Mouse (Mus musculus): ENCODE data around the gene Jade1. TPM values are rescaled to one million over a fixed set of nuclear protein-coding genes. Genes with fewer than 3 reads are reported as not detected.

The Jade1 gene
- 12.7 and 13.1 TPM in 2 replicates for polyA plus RNA-seq (2014; fragmentation: Nextera tagmentation; extraction: Ambion mirVana)

GRCm38 (mm10) chr3:41555491-41556381, at the start of gene Jade1:
Gene Jade1 (plus strand): TSS chr3:41555731.
- no peak for DNase-seq (ENCODE audit: low spot score)
- ATAC-seq (replicated peaks; ENCODE audit: insufficient number of reproducible peaks, low FRiP score, low TSS enrichment, low read depth) = no peak
- 97% methylated on average over 36 of the region's 36 CpGs for WGBS
- H3K27me3 ChIP-seq (ENCODE audit: control insufficient read depth, insufficient read depth, low read length) = no peaks in the 10 kb centered on the region
- no peaks in the 10 kb centered on the region for H3K4me1 ChIP-seq (ENCODE audit: control insufficient read depth, insufficient read depth, low read length)
- H3K4me2 ChIP-seq (ENCODE audit: low read depth, low read length) = no peak within 1 kb of the TSS
- no peak within 1 kb of the TSS for H3K9ac ChIP-seq (replicated peaks; ENCODE audit: low read length)
- no peaks in the 10 kb centered on the region for H3K9me3 ChIP-seq (replicated peaks; ENCODE audit: control insufficient read depth, low read length)
- no peak within 1 kb of the TSS for H3K4me3 ChIP-seq (ENCODE audit: low read depth, low read length)
- no peaks in the 10 kb centered on the region for H3K36me3 ChIP-seq (replicated peaks; ENCODE audit: control insufficient read depth, insufficient read depth, low read depth, low read length)
- no peak within 1 kb of the TSS for H3K27ac ChIP-seq (replicated peaks; ENCODE audit: low read depth, low read length)

DNA sequence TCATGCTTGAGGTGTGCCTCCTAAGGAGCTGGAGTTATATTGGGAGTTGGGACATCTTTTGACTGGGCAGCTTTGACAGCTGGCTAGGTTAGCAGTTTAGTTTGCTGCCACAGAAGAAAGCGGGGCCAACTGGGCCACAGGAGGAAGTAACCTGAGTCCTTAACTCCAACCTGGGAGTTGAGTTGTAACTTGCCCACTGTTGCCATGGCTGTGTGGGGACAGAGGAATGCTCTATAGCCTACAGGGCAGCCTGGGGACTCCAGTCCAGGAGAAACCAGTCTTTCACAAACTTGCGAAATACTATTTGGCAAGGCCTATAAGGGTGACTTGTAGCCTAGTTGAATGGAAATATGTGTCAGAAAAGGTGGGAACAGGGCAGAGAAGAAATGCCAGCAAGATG, 46.1 kb upstream of the Jade1 start:
- no peak overlapping the region for H3K27ac ChIP-seq (replicated peaks; ENCODE audit: low read depth, low read length)
- no peak overlapping the region for H3K4me2 ChIP-seq (ENCODE audit: low read depth, low read length)
- H3K36me3 ChIP-seq (replicated peaks; ENCODE audit: control insufficient read depth, insufficient read depth, low read depth, low read length) = no peaks in the 10 kb centered on the region
- ATAC-seq (replicated peaks; ENCODE audit: insufficient number of reproducible peaks, low FRiP score, low TSS enrichment, low read depth) (no peak), DNase-seq (ENCODE audit: low spot score) (peak; percentile 28)
- 82% methylated on average over 2 of the region's 2 CpGs for WGBS
- no peaks in the 10 kb centered on the region for H3K4me1 ChIP-seq (ENCODE audit: control insufficient read depth, insufficient read depth, low read length)
- H3K27me3 ChIP-seq (ENCODE audit: control insufficient read depth, insufficient read depth, low read length) = no peaks in the 10 kb centered on the region
- H3K9me3 ChIP-seq (replicated peaks; ENCODE audit: control insufficient read depth, low read length) = no peaks in the 10 kb centered on the region
- no peak overlapping the region for H3K9ac ChIP-seq (replicated peaks; ENCODE audit: low read length)
- no peak overlapping the region for H3K4me3 ChIP-seq (ENCODE audit: low read depth, low read length)

- Histone ChIP-seq H3K9ac (replicated peaks; ENCODE audit: low read length) (no peak overlapping the region), H3K36me3 (replicated peaks; ENCODE audit: control insufficient read depth, insufficient read depth, low read depth, low read length) (no peaks in the 10 kb centered on the region), H3K27me3 (ENCODE audit: control insufficient read depth, insufficient read depth, low read length) (no peaks in the 10 kb centered on the region), H3K4me1 (ENCODE audit: control insufficient read depth, insufficient read depth, low read length) (no peaks in the 10 kb centered on the region), H3K27ac (replicated peaks; ENCODE audit: low read depth, low read length) (no peak overlapping the region), H3K4me2 (ENCODE audit: low read depth, low read length) (no peak overlapping the region), H3K4me3 (ENCODE audit: low read depth, low read length) (no peak overlapping the region), H3K9me3 (replicated peaks; ENCODE audit: control insufficient read depth, low read length) (no peaks in the 10 kb centered on the region)
- DNase-seq (ENCODE audit: low spot score) (no peak), ATAC-seq (replicated peaks; ENCODE audit: insufficient number of reproducible peaks, low FRiP score, low TSS enrichment, low read depth) (no peak)
- WGBS = 63% methylated on average over 9 of the region's 9 CpGs
These were observed 45.3 kb upstream of the Jade1 start for GRCm38 (mm10) chr3:41510191-41510590.

- ATAC-seq (replicated peaks; ENCODE audit: insufficient number of reproducible peaks, low FRiP score, low TSS enrichment, low read depth) (no peak), DNase-seq (ENCODE audit: low spot score) (no peak)
- H3K4me3 ChIP-seq (ENCODE audit: low read depth, low read length) = no peak overlapping the region
- H3K4me1 ChIP-seq (ENCODE audit: control insufficient read depth, insufficient read depth, low read length) = no peaks in the 10 kb centered on the region
- no peak overlapping the region for H3K4me2 ChIP-seq (ENCODE audit: low read depth, low read length)
- H3K27ac ChIP-seq (replicated peaks; ENCODE audit: low read depth, low read length) = no peak overlapping the region
- no peaks in the 10 kb centered on the region for H3K36me3 ChIP-seq (replicated peaks; ENCODE audit: control insufficient read depth, insufficient read depth, low read depth, low read length)
- no peaks in the 10 kb centered on the region for H3K9me3 ChIP-seq (replicated peaks; ENCODE audit: control insufficient read depth, low read length)
- no peaks in the 10 kb centered on the region for H3K27me3 ChIP-seq (ENCODE audit: control insufficient read depth, insufficient read depth, low read length)
- H3K9ac ChIP-seq (replicated peaks; ENCODE audit: low read length) = no peak overlapping the region
- WGBS = 57% methylated on average over 7 of the region's 7 CpGs
These were observed 44.8 kb upstream of the Jade1 start for GRCm38 (mm10) chr3:41510750-41511149.

GRCm38 (mm10) chr3:41514003-41514402, 41.5 kb upstream of the Jade1 start:
- no peak overlapping the region for H3K27ac ChIP-seq (replicated peaks; ENCODE audit: low read depth, low read length)
- H3K4me2 ChIP-seq (ENCODE audit: low read depth, low read length) = no peak overlapping the region
- H3K9me3 ChIP-seq (replicated peaks; ENCODE audit: control insufficient read depth, low read length) = no peaks in the 10 kb centered on the region
- H3K4me1 ChIP-seq (ENCODE audit: control insufficient read depth, insufficient read depth, low read length) = no peaks in the 10 kb centered on the region
- no peak overlapping the region for H3K9ac ChIP-seq (replicated peaks; ENCODE audit: low read length)
- no peaks in the 10 kb centered on the region for H3K27me3 ChIP-seq (ENCODE audit: control insufficient read depth, insufficient read depth, low read length)
- DNase-seq (ENCODE audit: low spot score) (no peak), ATAC-seq (replicated peaks; ENCODE audit: insufficient number of reproducible peaks, low FRiP score, low TSS enrichment, low read depth) (no peak)
- WGBS = 71% methylated on average over 5 of the region's 5 CpGs
- no peak overlapping the region for H3K4me3 ChIP-seq (ENCODE audit: low read depth, low read length)
- H3K36me3 ChIP-seq (replicated peaks; ENCODE audit: control insufficient read depth, insufficient read depth, low read depth, low read length) = no peaks in the 10 kb centered on the region

- Histone ChIP-seq H3K9ac (replicated peaks; ENCODE audit: low read length) (no peak overlapping the region), H3K9me3 (replicated peaks; ENCODE audit: control insufficient read depth, low read length) (no peaks in the 10 kb centered on the region), H3K27me3 (ENCODE audit: control insufficient read depth, insufficient read depth, low read length) (no peaks in the 10 kb centered on the region), H3K4me2 (ENCODE audit: low read depth, low read length) (no peak overlapping the region), H3K27ac (replicated peaks; ENCODE audit: low read depth, low read length) (no peak overlapping the region), H3K4me1 (ENCODE audit: control insufficient read depth, insufficient read depth, low read length) (no peaks in the 10 kb centered on the region), H3K36me3 (replicated peaks; ENCODE audit: control insufficient read depth, insufficient read depth, low read depth, low read length) (no peaks in the 10 kb centered on the region), H3K4me3 (ENCODE audit: low read depth, low read length) (no peak overlapping the region)
- 79% methylated on average over 11 of the region's 11 CpGs for WGBS
- DNase-seq (ENCODE audit: low spot score) (no peak), ATAC-seq (replicated peaks; ENCODE audit: insufficient number of reproducible peaks, low FRiP score, low TSS enrichment, low read depth) (no peak)
These were observed 40.7 kb upstream of the Jade1 start for GRCm38 (mm10) chr3:41514683-41515305.

DNA sequence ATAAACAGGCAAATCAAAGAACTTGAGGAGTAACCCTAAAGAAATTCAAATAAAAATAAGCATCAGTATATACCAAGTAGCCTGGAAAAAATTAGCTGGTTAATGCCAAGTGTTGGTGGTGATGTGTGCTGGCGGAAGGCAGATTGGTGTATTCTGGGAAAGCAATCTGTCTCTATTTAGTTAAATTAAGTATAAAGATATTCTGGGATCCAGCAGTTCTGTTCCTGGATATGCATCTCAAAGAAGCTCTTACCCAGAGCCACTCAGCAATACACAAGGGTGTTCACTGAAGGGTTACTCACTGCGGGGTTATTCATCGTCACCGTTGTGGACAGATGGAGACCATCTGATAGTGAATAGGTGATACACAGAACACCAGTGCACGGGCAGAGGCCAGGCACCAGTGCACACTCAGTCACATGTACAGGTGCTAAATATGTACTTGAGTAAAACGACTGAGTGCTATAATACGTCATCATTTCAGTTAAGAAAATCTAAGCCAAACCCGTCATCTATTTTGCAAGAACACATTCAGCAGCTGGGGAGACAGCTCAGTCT, 38.5 kb upstream of the Jade1 start:
- Histone ChIP-seq H3K36me3 (replicated peaks; ENCODE audit: control insufficient read depth, insufficient read depth, low read depth, low read length) (no peaks in the 10 kb centered on the region), H3K9ac (replicated peaks; ENCODE audit: low read length) (no peak overlapping the region), H3K4me1 (ENCODE audit: control insufficient read depth, insufficient read depth, low read length) (no peaks in the 10 kb centered on the region), H3K4me2 (ENCODE audit: low read depth, low read length) (no peak overlapping the region), H3K27ac (replicated peaks; ENCODE audit: low read depth, low read length) (no peak overlapping the region), H3K4me3 (ENCODE audit: low read depth, low read length) (no peak overlapping the region), H3K27me3 (ENCODE audit: control insufficient read depth, insufficient read depth, low read length) (no peaks in the 10 kb centered on the region), H3K9me3 (replicated peaks; ENCODE audit: control insufficient read depth, low read length) (no peaks in the 10 kb centered on the region)
- 87% methylated on average over 8 of the region's 8 CpGs for WGBS
- ATAC-seq (replicated peaks; ENCODE audit: insufficient number of reproducible peaks, low FRiP score, low TSS enrichment, low read depth) (no peak), DNase-seq (ENCODE audit: low spot score) (no peak)

DNA sequence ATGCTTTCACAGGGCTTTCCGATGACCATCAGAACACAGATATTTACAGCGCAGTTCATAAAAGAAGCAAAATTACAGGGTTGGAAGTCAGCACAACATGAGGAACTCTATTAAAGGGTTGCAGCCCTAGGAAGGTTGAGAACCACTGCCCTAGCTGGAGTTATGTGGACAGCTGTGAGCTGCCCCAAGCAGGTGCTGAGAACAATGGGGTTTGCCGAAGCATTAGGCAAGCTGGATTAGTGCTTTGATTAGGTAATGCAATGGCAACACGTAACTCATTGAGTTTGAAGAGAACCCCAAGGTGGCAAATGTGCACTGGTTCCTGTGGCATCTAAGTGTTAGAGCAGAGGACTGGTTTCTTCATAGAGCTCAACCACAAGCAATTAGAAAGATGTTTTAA, 34.6 kb upstream of the Jade1 start:
- Histone ChIP-seq H3K27me3 (ENCODE audit: control insufficient read depth, insufficient read depth, low read length) (no peaks in the 10 kb centered on the region), H3K27ac (replicated peaks; ENCODE audit: low read depth, low read length) (no peak overlapping the region), H3K4me1 (ENCODE audit: control insufficient read depth, insufficient read depth, low read length) (no peaks in the 10 kb centered on the region), H3K36me3 (replicated peaks; ENCODE audit: control insufficient read depth, insufficient read depth, low read depth, low read length) (no peaks in the 10 kb centered on the region), H3K4me2 (ENCODE audit: low read depth, low read length) (no peak overlapping the region), H3K4me3 (ENCODE audit: low read depth, low read length) (no peak overlapping the region), H3K9me3 (replicated peaks; ENCODE audit: control insufficient read depth, low read length) (no peaks in the 10 kb centered on the region), H3K9ac (replicated peaks; ENCODE audit: low read length) (no peak overlapping the region)
- 89% methylated on average over 4 of the region's 4 CpGs for WGBS
- ATAC-seq (replicated peaks; ENCODE audit: insufficient number of reproducible peaks, low FRiP score, low TSS enrichment, low read depth) (no peak), DNase-seq (ENCODE audit: low spot score) (no peak)

Data from embryonic facial prominence, embryonic 11.5 days (tissue).